Mouse (Mus musculus) bone marrow macrophage, adult 2 months (primary cell): ENCODE measurements around the gene 1700016K19Rik.

ENCODE experiments used
- CTCF ChIP-seq: IDR thresholded peaks from 2 replicates; pipeline ENCODE4 v1.5.1; 2012; ENCODE audit warnings: low read depth, mild to moderate bottlenecking, low read length, moderate library complexity
- POLR2A ChIP-seq: IDR thresholded peaks from 2 replicates; pipeline ENCODE4 v1.6.1; 2012; ENCODE audit warnings: mild to moderate bottlenecking, low read depth, low read length, borderline replicate concordance

DNA sequence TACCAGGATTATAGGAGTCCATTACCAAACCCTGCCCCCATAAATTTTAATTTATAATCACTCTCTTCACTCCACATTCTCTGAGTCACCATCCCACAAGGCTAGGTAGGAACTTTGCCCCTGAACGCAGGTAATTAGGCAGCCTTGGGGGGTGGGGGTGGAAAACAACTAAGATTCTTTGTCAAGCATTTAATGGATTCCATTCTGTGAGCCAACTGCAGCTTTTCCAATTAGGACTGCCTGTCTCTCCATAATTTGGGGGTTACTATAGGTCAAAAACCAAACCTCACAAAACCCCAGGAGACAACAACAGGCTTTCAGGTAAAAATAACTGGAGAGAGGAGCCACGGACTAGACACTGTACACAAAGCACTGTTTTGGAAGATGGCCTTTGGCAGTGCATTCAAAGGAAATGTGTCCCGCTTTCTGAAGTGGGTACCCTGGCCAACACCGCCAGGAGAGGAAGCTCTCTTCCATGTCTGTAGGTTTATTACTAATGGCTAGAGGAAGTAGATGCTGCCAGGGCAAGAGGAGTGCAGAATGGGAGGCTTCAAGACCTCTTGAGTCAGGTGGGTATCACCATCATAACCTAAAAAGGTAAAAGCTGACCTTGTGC is 41.2 kb downstream of the 1700016K19Rik start:
- TF ChIP-seq CTCF (no peak), POLR2A (no peak)
